Mouse (Mus musculus) CH12.LX (cell line): ENCODE results near the gene Gm45785.

Experiments
- CTCF ChIP-seq, 2 experiments: IDR thresholded peaks in 1 of 2; conservative IDR thresholded peaks in 1 of 2; 2 replicates each; pipeline ENCODE4 v1.5.1; 2011 to 2012; ENCODE audit warnings: low read depth in 2 of 2, low read length in 2 of 2, improper control_type of control experiment in 1 of 2, inconsistent platforms in 1 of 2, mild to moderate bottlenecking in 1 of 2, moderate library complexity in 1 of 2
- E2F4 ChIP-seq: IDR thresholded peaks from 2 replicates; pipeline ENCODE4 v1.6.1; 2011; ENCODE audit warnings: low read depth, low read length, improper control_type of control experiment; ENCODE audit not compliant: insufficient replicate concordance
- EP300 ChIP-seq: IDR thresholded peaks from 2 replicates; pipeline ENCODE4 v1.6.1; 2011; ENCODE audit warnings: low read length, improper control_type of control experiment
- JUND ChIP-seq: conservative IDR thresholded peaks from 2 replicates; pipeline ENCODE4 v1.6.1; 2011; ENCODE audit warnings: low read depth, low read length, improper control_type of control experiment
- MAX ChIP-seq: IDR thresholded peaks from 2 replicates; pipeline ENCODE4 v1.6.1; 2011; ENCODE audit warnings: low read length, improper control_type of control experiment
- MEF2A ChIP-seq: IDR thresholded peaks from 2 replicates; pipeline ENCODE4 v1.6.1; 2014; ENCODE audit warnings: low read depth, mild to moderate bottlenecking, inconsistent platforms, low read length, improper control_type of control experiment, borderline replicate concordance
- MYC ChIP-seq: IDR thresholded peaks from 2 replicates; pipeline ENCODE4 v1.6.1; 2011; ENCODE audit warnings: low read depth, mild to moderate bottlenecking, improper control_type of control experiment, low read length
- POLR2A ChIP-seq: IDR thresholded peaks from 2 replicates; pipeline ENCODE4 v1.6.1; 2011; ENCODE audit warnings: low read depth, mild to moderate bottlenecking, improper control_type of control experiment, low read length
- POLR2AphosphoS2 ChIP-seq: IDR thresholded peaks from 2 replicates; pipeline ENCODE4 v1.6.1; 2011; ENCODE audit warnings: low read depth, low read length, improper control_type of control experiment
- RCOR1 ChIP-seq: conservative IDR thresholded peaks from 2 replicates; pipeline ENCODE4 v1.6.1; 2012; ENCODE audit warnings: low read depth, mild to moderate bottlenecking, inconsistent platforms, low read length, improper control_type of control experiment
- TCF12 ChIP-seq: IDR thresholded peaks from 2 replicates; pipeline ENCODE4 v1.6.1; 2014; ENCODE audit warnings: low read depth, mild to moderate bottlenecking, inconsistent platforms, low read length, improper control_type of control experiment
- ZNF384 ChIP-seq: IDR thresholded peaks from 2 replicates; pipeline ENCODE4 v1.6.1; 2012; ENCODE audit warnings: low read depth, low read length, improper control_type of control experiment, inconsistent platforms

- TF ChIP-seq POLR2A (no peak), E2F4 (no peak), CTCF (conservative IDR thresholded peaks at IDR 0.05 in 1 of 2, IDR thresholded peaks at IDR 0.05 in 1 of 2; ENCODE audit: low read depth in 2 of 2, low read length in 2 of 2) (peak; percentile 89 to 95), POLR2AphosphoS2 (no peak), JUND (no peak), MEF2A (no peak), EP300 (no peak), MYC (peak; percentile 86; the same call in 1 of the 2 replicates), TCF12 (no peak), RCOR1 (no peak), MAX (peak; percentile 64; the same call in 1 of the 2 replicates), ZNF384 (no peak)
Measured at GRCm38 (mm10) chr7:140903212-140903611, 47.1 kb upstream of the Gm45785 start.
